Mouse (Mus musculus) heart, adult 2 months (tissue): ENCODE results near the gene 3100002H09Rik. TPM values are rescaled to one million over a fixed set of nuclear protein-coding genes. Genes with fewer than 3 reads are reported as not detected.

ENCODE experiments used
- DNase-seq, 2 experiments: peaks; one replicate each; pipeline ENCODE4 v3.0.0; 2021
- H3K27ac ChIP-seq: fragments of 200-600 bp; 2 replicates; pipeline ENCODE4 v1.8.1; 2022
- H3K27me3 ChIP-seq: fragments of 200-500 bp; 2 replicates; pipeline ENCODE4 v1.6.1; 2012; ENCODE audit warnings: mild to moderate bottlenecking, low read length, inconsistent platforms, mixed read lengths; ENCODE audit not compliant: control insufficient read depth, insufficient read depth
- H3K36me3 ChIP-seq: fragments of 200-500 bp; 2 replicates; pipeline ENCODE4 v1.6.1; 2012; ENCODE audit warnings: low read length, inconsistent platforms; ENCODE audit not compliant: control insufficient read depth, insufficient read depth
- H3K4me1 ChIP-seq: fragments of 200-500 bp; 2 replicates; pipeline ENCODE4 v1.6.1; 2011; ENCODE audit warnings: low read length; ENCODE audit not compliant: control insufficient read depth, insufficient read depth
- H3K4me3 ChIP-seq: fragments of 200-600 bp; 2 replicates; pipeline ENCODE4 v1.8.1; 2022
- H3K79me2 ChIP-seq: fragments of 200-500 bp; replicated peaks from 2 replicates; pipeline ENCODE4 v1.6.1; 2012; ENCODE audit warnings: mild to moderate bottlenecking, inconsistent platforms, low read length, moderate library complexity, mixed read lengths; ENCODE audit not compliant: control insufficient read depth, insufficient read depth
- H3K9ac ChIP-seq: fragments of 200-500 bp; 2 replicates; pipeline ENCODE4 v1.6.1; 2012; ENCODE audit warnings: low read depth, mild to moderate bottlenecking, control low read depth, inconsistent platforms, low read length, mixed read lengths
- CTCF ChIP-seq: fragments of 200-600 bp; IDR thresholded peaks from 2 replicates; pipeline ENCODE4 v1.8.1; 2022; ENCODE audit warnings: antibody characterized with exemption, mild to moderate bottlenecking, moderate library complexity
- EP300 ChIP-seq: fragments of 200-500 bp; IDR thresholded peaks from 2 replicates; pipeline ENCODE4 v1.6.1; 2011; ENCODE audit warnings: low read depth, low read length, control low read depth; ENCODE audit not compliant: insufficient read depth
- POLR2A ChIP-seq: fragments of 200-500 bp; IDR thresholded peaks from 2 replicates; pipeline ENCODE4 v1.6.1; 2011; ENCODE audit warnings: mild to moderate bottlenecking, low read depth, low read length, control low read depth; ENCODE audit not compliant: insufficient read depth
- WGBS: fragments of 180-500 bp; shearing (Covaris S2); methylation state at CpG from one replicate; pipeline ENCODE4 v1.1.7; 2018; 5-methylcytosine and 5-hydroxymethylcytosine counted together
- intact Hi-C: fragments of 180-260 bp; cut with DNase I; formaldehyde crosslinking; loops from one replicate; pipeline ENCODE4 v1.15.1; 2025
- polyA plus RNA-seq: library from polyadenylated mRNA; depleted of rRNA; stranded (reverse); fragments of >200 nt; gene quantifications from 2 replicates; pipeline ENCODE4 v1.2.3, GENCODE M21; 2012
- total RNA-seq, 2 experiments: library from RNA; stranded (reverse); gene quantifications; 2 replicates each; pipeline ENCODE4 v1.2.3; 2021

3100002H09Rik gene
- total and polyA plus RNA-seq, 3 experiments = not detected

- no peaks in the 10 kb centered on the region for H3K79me2 ChIP-seq
- H3K4me3 ChIP-seq = no peak overlapping the region
- H3K27me3 ChIP-seq = no peaks in the 10 kb centered on the region
- 9% methylated on average over 16 of the region's 16 CpGs for WGBS
- H3K9ac ChIP-seq = no peak overlapping the region
- H3K4me1 ChIP-seq = no peaks in the 10 kb centered on the region
- no peaks in the 10 kb centered on the region for H3K36me3 ChIP-seq
- no peak for TF ChIP-seq EP300
- intact Hi-C loops = no loop called here
- no peak for DNase-seq
- H3K27ac ChIP-seq = no peak overlapping the region
Measured at GRCm38 (mm10) chr4:124618599-124618998, 8.0 kb upstream of the 3100002H09Rik start.

GRCm38 (mm10) chr4:124616636-124617035, 6.0 kb upstream of the 3100002H09Rik start:
- WGBS = 46% methylated on average over 1 of the region's 1 CpGs
- no peak for DNase-seq
- H3K9ac ChIP-seq = no peak overlapping the region
- H3K4me3 ChIP-seq = no peak overlapping the region
- no peaks in the 10 kb centered on the region for H3K36me3 ChIP-seq
- no peaks in the 10 kb centered on the region for H3K79me2 ChIP-seq
- no peak overlapping the region for H3K27ac ChIP-seq
- intact Hi-C loops = no loop called here
- H3K4me1 ChIP-seq = no peaks in the 10 kb centered on the region
- no peak for TF ChIP-seq CTCF
- TF ChIP-seq POLR2A = no peak
- TF ChIP-seq EP300 = no peak
- no peaks in the 10 kb centered on the region for H3K27me3 ChIP-seq

- intact Hi-C loops = no loop called here
- no peaks in the 10 kb centered on the region for H3K79me2 ChIP-seq
- H3K36me3 ChIP-seq = no peaks in the 10 kb centered on the region
- H3K4me3 ChIP-seq = no peak overlapping the region
- H3K9ac ChIP-seq = no peak overlapping the region
- H3K27ac ChIP-seq = no peak overlapping the region
- 78% methylated on average over 9 of the region's 9 CpGs for WGBS
- TF ChIP-seq CTCF (no peak), EP300 (no peak), POLR2A (no peak)
- H3K4me1 ChIP-seq = no peaks in the 10 kb centered on the region
- no peak for DNase-seq
- no peaks in the 10 kb centered on the region for H3K27me3 ChIP-seq
Measured at GRCm38 (mm10) chr4:124615986-124616385, 5.4 kb upstream of the 3100002H09Rik start.

GRCm38 (mm10) chr4:124615406-124615960, 4.9 kb upstream of the 3100002H09Rik start:
- WGBS = 60% methylated on average over 14 of the region's 14 CpGs

GRCm38 (mm10) chr4:124614189-124614588, 3.6 kb upstream of the 3100002H09Rik start:
- no peak for DNase-seq
- Histone ChIP-seq H3K4me3 (no peak overlapping the region), H3K36me3 (no peaks in the 10 kb centered on the region), H3K4me1 (no peaks in the 10 kb centered on the region), H3K27me3 (no peaks in the 10 kb centered on the region), H3K27ac (no peak overlapping the region), H3K79me2 (no peaks in the 10 kb centered on the region), H3K9ac (no peak overlapping the region)
- intact Hi-C loops = no loop called here
- 0% methylated on average over 1 of the region's 1 CpGs for WGBS
- no peak for TF ChIP-seq EP300
- TF ChIP-seq CTCF = no peak
- no peak for TF ChIP-seq POLR2A

More at GRCm38 (mm10) chr4:124615406-124615960, 4.9 kb upstream of the 3100002H09Rik start:
- H3K36me3 ChIP-seq = no peaks in the 10 kb centered on the region
- DNase-seq = no peak
- no peaks in the 10 kb centered on the region for H3K79me2 ChIP-seq
- no peak overlapping the region for H3K27ac ChIP-seq
- H3K27me3 ChIP-seq = no peaks in the 10 kb centered on the region
- no peaks in the 10 kb centered on the region for H3K4me1 ChIP-seq
- no peak for TF ChIP-seq EP300
- H3K9ac ChIP-seq = no peak overlapping the region
- intact Hi-C loops = no loop called here
- H3K4me3 ChIP-seq = no peak overlapping the region

GRCm38 (mm10) chr4:124611768-124612167, 1.2 kb upstream of the 3100002H09Rik start:
- H3K4me3 ChIP-seq = no peak overlapping the region
- 68% methylated on average over 4 of the region's 4 CpGs for WGBS
- H3K4me1 ChIP-seq = no peaks in the 10 kb centered on the region
- H3K79me2 ChIP-seq = no peaks in the 10 kb centered on the region
- intact Hi-C loops = no loop called here
- TF ChIP-seq POLR2A = no peak
- no peak for TF ChIP-seq CTCF
- no peak for TF ChIP-seq EP300
- H3K36me3 ChIP-seq = no peaks in the 10 kb centered on the region
- no peaks in the 10 kb centered on the region for H3K27me3 ChIP-seq
- H3K27ac ChIP-seq = no peak overlapping the region
- no peak overlapping the region for H3K9ac ChIP-seq
- DNase-seq = no peak

- no peak overlapping the region for H3K9ac ChIP-seq
- H3K4me1 ChIP-seq = no peaks in the 10 kb centered on the region
- no peaks in the 10 kb centered on the region for H3K36me3 ChIP-seq
- intact Hi-C loops = no loop called here
- H3K27me3 ChIP-seq = no peaks in the 10 kb centered on the region; the same call in 1 of the 2 replicates
- no peak overlapping the region for H3K4me3 ChIP-seq
- DNase-seq = no peak
- H3K27ac ChIP-seq = no peak overlapping the region
- 39% methylated on average over 2 of the region's 2 CpGs for WGBS
- TF ChIP-seq EP300 (no peak), CTCF (no peak), POLR2A (no peak)
- no peaks in the 10 kb centered on the region for H3K79me2 ChIP-seq
Measured at GRCm38 (mm10) chr4:124610066-124610465, 537 bp downstream of the 3100002H09Rik start.
